Mouse (Mus musculus) Patski (cell line): ENCODE data around the gene Rab3b. TPM values are rescaled to one million over a fixed set of nuclear protein-coding genes. Genes with fewer than 3 reads are reported as not detected.

ENCODE experiments used
- ATAC-seq: fragments of 100-300 bp; one replicate; pipeline ENCODE4 v1.8.0; 2021
- CTCF ChIA-PET: fragments of 350-600 bp; sonication (Branson Sonifier 250); formaldehyde crosslinking; loops from one replicate; lab custom pipeline; 2022; ENCODE audit warnings: inconsistent platforms; lab: Charles Lee
- POLR2A ChIA-PET: fragments of 350-600 bp; sonication (Branson Sonifier 250); formaldehyde crosslinking; loops from one replicate; lab custom pipeline; 2022; ENCODE audit warnings: antibody characterized with exemption, inconsistent platforms; lab: Charles Lee
- DNase-seq: peaks from one replicate; pipeline ENCODE4 v3.0.0-alpha.2; 2011; ENCODE audit warnings: low read depth, low spot score
- H3K27me3 ChIP-seq: fragments of 371-371 bp; one replicate; pipeline ENCODE4 v1.5.1; 2021
- CTCF ChIP-seq: fragments of 100-300 bp; IDR thresholded peaks from one replicate; pipeline ENCODE4 v1.5.1; 2021
- in situ Hi-C: fragments of 300-500 bp; cut with MboI; formaldehyde crosslinking; loops from 3 replicates; pipeline ENCODE4 v1.11.1; 2018; ENCODE audit warnings: low pct_unique_long_range_greater_than_20kb, mixed read lengths
- polyA plus RNA-seq: library from polyadenylated mRNA; unstranded; gene quantifications from one replicate; pipeline ENCODE4 v1.2.3, GENCODE M21; 2021

Rab3b gene
- polyA plus RNA-seq, 1 experiment from 2014 or later = 0.13 TPM

DNA sequence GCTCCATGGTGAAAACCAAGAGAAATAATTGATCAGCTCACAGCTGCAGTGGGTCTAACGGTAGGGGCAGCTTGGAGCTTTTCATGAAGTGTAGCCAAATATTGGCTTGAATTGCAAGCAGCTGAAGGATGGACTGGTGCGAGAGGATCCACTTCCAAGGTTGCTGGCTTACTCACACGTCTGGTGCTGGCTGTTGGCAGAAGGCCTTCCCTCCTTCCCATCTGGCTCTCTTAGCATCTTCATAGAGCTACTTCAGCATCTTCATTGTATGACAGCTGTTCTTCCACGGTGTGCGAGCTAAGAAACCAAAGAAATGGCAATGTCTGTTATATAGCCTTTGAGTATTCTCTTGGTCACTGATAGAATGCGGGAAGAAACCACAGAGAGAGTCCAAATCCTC, 12.0 kb downstream of the Rab3b start:
- in situ Hi-C loops = no loop called here

GRCm38 (mm10) chr4:108900421-108900820, 21.6 kb downstream of the Rab3b start:
- ATAC-seq (no peak), DNase-seq (no peak)
- no peak for TF ChIP-seq CTCF
- POLR2A ChIA-PET = no interaction called here
- no peaks in the 10 kb centered on the region for H3K27me3 ChIP-seq
- CTCF ChIA-PET = interaction anchor here (1.2 to 1.8 kb wide), 2 partner anchors 11 to 48 kb away, joined by 4 read pairs; no protein-coding TSS in a partner anchor
- in situ Hi-C loops = no loop called here

More for the DNA sequence above, 12.0 kb downstream of the Rab3b start:
- DNase-seq = no peak
- no peaks in the 10 kb centered on the region for H3K27me3 ChIP-seq
- ChIA-PET CTCF (no interaction called here), POLR2A (no interaction called here)
- no peak for ATAC-seq
- TF ChIP-seq CTCF = no peak

- in situ Hi-C loops = no loop called here
- no peaks in the 10 kb centered on the region for H3K27me3 ChIP-seq
- CTCF ChIA-PET = no interaction called here
- POLR2A ChIA-PET = no interaction called here
- no peak for TF ChIP-seq CTCF
- DNase-seq (no peak), ATAC-seq (no peak)
Measured at GRCm38 (mm10) chr4:108902886-108903285, 24.0 kb downstream of the Rab3b start.

DNA sequence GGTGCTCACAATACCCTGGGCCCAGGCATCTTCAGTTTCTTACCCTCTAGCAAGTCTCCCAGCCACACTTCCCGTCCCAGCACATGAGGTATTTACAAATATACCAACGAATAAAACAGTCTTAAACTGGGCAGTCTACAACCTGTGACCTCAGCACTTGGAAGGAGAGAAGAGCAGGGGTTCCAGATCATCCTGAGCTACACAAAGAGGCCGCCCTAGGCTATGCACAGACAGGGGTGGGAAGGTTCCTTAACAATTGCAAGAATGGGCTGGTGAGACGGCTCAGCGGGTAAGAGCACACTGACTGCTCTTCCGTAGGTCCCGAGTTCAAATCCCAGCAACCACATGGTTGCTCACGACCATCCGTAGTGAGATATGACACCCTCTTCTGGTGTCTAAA, 24.5 kb downstream of the Rab3b start:
- ATAC-seq (no peak), DNase-seq (no peak)
- H3K27me3 ChIP-seq = no peaks in the 10 kb centered on the region
- CTCF ChIA-PET = no interaction called here
- TF ChIP-seq CTCF = no peak
- POLR2A ChIA-PET = no interaction called here
- in situ Hi-C loops = no loop called here

GRCm38 (mm10) chr4:108904076-108904475, 25.2 kb downstream of the Rab3b start:
- ChIA-PET POLR2A (no interaction called here), CTCF (no interaction called here)
- TF ChIP-seq CTCF = no peak
- H3K27me3 ChIP-seq = no peaks in the 10 kb centered on the region
- in situ Hi-C loops = no loop called here
- ATAC-seq (no peak), DNase-seq (no peak)

DNA sequence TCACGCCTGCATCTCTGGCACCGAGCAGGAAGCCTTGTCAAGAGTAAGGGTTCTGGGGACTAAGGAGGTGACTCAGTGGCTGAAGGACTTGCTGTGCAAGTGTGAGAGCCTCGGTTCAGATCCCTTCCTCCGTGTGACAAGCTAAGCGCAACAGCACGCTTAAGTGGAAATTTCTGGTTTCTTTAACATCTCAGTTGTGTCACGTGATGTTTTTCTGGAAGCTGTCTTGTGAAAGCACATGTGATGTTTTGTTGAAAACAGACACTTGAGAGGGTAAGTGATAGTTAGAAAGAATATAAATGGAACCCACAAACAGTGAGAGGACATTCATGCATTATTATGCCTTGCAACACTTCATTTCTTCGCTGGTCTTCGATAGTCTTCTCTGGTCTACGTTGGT, 25.9 kb downstream of the Rab3b start:
- no peak for DNase-seq
- TF ChIP-seq CTCF = no peak

DNA sequence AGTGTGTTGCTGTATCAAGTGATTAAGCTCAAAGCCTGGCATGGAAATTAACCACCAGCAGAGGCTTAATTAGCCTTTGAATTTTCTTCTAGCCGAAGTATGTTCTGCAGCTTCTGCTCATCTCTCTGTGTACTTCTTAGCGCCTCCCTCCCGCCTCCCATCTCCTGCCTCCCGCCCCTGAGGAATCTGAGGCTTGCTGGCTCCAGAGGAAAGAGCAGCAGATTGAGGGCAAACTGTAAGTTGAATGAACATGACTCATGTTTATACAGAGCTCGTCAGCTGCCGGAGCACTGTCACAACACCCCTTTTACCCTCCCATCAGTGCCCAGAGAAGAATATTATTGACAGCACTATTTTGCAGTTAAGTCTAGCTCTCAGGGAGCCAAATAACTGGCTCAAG, 27.0 kb downstream of the Rab3b start:
- ChIA-PET CTCF (interaction anchor here (1.1 kb wide), 1 partner anchor 21 kb away, joined by 3 read pairs; no protein-coding TSS in a partner anchor), POLR2A (no interaction called here)
- ATAC-seq (peak; percentile 60), DNase-seq (no peak)
- in situ Hi-C loops = no loop called here
- TF ChIP-seq CTCF = no peak
- H3K27me3 ChIP-seq = no peaks in the 10 kb centered on the region

More for the DNA sequence above, 25.9 kb downstream of the Rab3b start:
- in situ Hi-C loops = no loop called here
- H3K27me3 ChIP-seq = no peaks in the 10 kb centered on the region
- POLR2A ChIA-PET = no interaction called here
- ATAC-seq = no peak
- CTCF ChIA-PET = no interaction called here

- H3K27me3 ChIP-seq = no peaks in the 10 kb centered on the region
- ChIA-PET CTCF (interaction anchor here (0.9 to 1.5 kb wide), 2 partner anchors 9 to 25 kb away, joined by 3 read pairs; no protein-coding TSS in a partner anchor), POLR2A (no interaction called here)
- in situ Hi-C loops = no loop called here
- TF ChIP-seq CTCF = no peak
- ATAC-seq (no peak), DNase-seq (no peak)
Measured at GRCm38 (mm10) chr4:108907475-108907874, 28.6 kb downstream of the Rab3b start.

DNA sequence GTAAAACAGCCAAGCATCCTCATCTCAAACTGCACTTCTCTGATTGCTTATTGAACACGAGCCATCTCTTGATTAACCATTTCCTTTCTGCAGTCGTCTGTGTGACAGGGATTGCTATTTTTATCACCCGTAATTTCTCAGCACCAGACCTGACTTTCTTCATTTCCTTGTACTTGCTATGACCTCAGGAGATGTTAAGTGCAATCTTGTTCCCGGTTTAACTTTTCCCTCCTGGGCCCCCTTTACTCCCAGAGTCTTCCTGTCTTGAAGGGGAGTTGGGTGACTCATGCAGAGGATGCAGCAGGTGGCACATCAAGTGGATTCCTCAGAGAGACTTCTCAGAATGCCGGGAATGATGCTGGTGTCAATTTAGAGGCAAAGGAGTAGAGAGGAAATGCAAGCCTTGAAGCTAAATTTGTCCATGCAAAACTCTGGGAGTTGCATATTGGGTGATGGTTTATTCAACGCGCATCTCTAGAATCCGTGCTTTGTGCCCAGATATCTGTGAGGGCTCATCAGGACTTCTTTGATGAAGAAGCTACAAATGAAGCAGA, 31.1 kb downstream of the Rab3b start:
- in situ Hi-C loops = no loop called here
- DNase-seq = no peak

GRCm38 (mm10) chr4:108911866-108912265, 33.0 kb downstream of the Rab3b start:
- TF ChIP-seq CTCF = no peak
- in situ Hi-C loops = no loop called here
- DNase-seq (no peak), ATAC-seq (no peak)
- CTCF ChIA-PET = interaction anchor here (0.9 to 1.7 kb wide), 2 partner anchors 12 to 16 kb away, joined by 3 to 4 read pairs; no protein-coding TSS in a partner anchor
- H3K27me3 ChIP-seq = no peaks in the 10 kb centered on the region
- POLR2A ChIA-PET = interaction anchor here (0.7 kb wide), 1 partner anchor 22 kb away, joined by 3 read pairs; no protein-coding TSS in a partner anchor

More for the DNA sequence above, 31.1 kb downstream of the Rab3b start:
- ChIA-PET POLR2A (no interaction called here), CTCF (interaction anchor here (1.7 kb wide), 1 partner anchor 10 kb away, joined by 4 read pairs; no protein-coding TSS in a partner anchor)
- H3K27me3 ChIP-seq = no peaks in the 10 kb centered on the region
- no peak for ATAC-seq
- no peak for TF ChIP-seq CTCF

DNA sequence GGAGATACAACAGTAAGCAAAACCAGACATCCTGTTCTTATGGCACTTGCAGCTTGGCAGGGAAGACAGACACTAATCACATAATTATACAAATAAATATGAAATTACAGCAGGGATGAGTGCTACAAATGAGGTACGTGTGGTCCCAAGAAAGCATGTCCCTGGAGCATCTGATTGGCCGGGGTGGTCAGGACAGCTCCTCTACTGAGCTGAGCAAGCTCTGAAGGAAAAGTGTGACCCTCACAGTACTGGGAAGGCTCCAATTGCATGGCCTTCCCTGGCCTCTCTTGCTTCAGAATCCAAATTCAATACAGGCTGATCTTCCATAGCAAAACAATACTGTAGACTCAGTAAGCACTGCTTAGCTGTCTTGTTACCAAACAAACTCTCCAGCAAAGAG, 34.3 kb downstream of the Rab3b start:
- DNase-seq (no peak), ATAC-seq (no peak)
- in situ Hi-C loops = no loop called here
- H3K27me3 ChIP-seq = no peaks in the 10 kb centered on the region
- ChIA-PET CTCF (no interaction called here), POLR2A (no interaction called here)
- TF ChIP-seq CTCF = no peak
